Mouse (Mus musculus) ZHBTc4 (cell line): Measurements from ENCODE around the gene Kcnf1.
"Not testable (repeated sequence)": the region's sequence is repeated elsewhere in the genome, so short reads cannot be mapped to it uniquely, and the experiment has no call there.

Source experiments
- DNase-seq: peaks from one replicate; pipeline ENCODE4 v3.0.0-alpha.2; 2011; ENCODE audit warnings: low read depth, low spot score

Gene Kcnf1

DNA sequence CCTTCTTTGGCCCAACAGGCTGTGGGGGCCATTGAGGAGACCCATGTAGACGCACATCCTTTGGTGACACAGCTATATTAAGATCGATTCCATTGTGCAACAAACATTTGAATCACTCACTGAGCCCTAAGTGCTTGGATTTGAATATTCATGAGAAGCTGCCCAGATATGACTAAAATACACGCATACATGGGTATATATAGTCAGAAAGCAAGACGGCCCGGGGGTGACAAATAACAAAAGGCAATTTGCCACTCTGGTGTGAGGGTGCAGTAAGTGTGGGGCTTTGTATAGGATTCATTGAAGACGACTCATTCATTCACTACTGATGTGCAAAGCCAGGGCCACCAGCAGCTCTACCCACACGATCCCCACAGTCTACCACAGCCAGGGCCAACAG lies 17.1 kb downstream of the Kcnf1 start:
- no peak for DNase-seq

- DNase-seq, result no peak
Measured at GRCm38 (mm10) chr12:17157558-17157957, 19.1 kb downstream of the Kcnf1 start.

DNA sequence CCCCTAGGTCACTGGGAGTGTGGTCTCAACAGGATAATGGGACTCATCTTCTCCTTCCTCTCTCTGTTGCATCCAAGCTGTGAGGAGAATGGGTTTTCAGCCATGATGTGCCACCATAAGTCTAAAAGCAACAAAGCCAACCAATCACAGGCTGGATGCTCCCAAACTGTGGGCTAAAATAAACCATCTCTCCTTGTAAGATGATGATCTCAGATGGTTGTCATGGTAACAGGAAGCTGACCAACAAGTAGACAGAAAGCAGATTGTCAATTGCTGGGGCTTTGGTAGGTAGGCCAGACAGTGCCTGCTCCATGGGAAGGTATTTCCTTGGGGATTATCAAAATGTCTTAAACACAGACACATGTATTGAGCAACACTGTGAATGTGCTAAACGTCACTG lies 20.9 kb downstream of the Kcnf1 start:
- no peak for DNase-seq

DNA sequence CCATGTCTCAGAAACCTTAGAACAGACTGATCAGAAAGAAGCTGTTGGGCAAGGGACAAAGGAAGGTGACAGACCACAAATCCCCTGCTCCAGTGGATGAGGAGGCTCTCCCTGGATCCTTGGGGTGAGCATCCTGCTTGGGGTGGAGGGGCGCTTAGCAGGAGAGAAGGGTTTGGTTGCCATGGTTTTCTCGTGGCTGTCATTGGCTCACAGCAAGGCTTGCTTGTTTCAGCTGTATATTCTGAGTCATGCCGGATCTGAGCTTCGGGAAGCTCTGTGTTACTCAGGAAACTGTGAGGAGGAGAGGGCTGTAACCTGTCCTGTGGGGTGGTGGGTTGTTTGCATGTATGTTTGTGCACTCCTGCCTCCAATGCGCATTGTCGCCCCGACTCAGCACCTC lies 23.8 kb downstream of the Kcnf1 start:
- peak; percentile 32 for DNase-seq

DNA sequence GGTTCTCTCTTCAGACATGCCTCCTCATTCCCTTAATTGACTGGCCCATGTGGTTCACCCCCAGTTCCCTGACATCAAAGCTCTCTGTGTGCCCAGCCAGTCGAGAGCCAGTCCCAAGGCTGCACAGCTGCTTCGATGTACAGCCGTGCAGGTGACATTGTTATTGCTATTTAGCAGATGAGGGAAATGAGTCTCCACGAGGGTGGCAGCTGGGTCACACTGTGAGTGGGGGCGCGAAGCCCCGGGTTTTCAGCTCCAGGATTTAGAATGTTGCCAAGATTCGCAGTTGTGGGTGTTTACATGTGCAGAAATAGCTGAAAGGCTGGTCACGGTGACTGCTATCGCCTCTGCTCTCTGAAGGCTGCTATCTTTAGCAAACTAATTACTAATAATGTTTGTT lies 27.8 kb downstream of the Kcnf1 start:
- DNase-seq, result no peak

- no peak for DNase-seq
Measured at GRCm38 (mm10) chr12:17141791-17142190, 34.9 kb downstream of the Kcnf1 start.

GRCm38 (mm10) chr12:17140436-17140835 lies 36.3 kb downstream of the Kcnf1 start:
- no peak for DNase-seq

GRCm38 (mm10) chr12:17134546-17135096 lies 42.1 kb downstream of the Kcnf1 start:
- DNase-seq, result no peak

DNA sequence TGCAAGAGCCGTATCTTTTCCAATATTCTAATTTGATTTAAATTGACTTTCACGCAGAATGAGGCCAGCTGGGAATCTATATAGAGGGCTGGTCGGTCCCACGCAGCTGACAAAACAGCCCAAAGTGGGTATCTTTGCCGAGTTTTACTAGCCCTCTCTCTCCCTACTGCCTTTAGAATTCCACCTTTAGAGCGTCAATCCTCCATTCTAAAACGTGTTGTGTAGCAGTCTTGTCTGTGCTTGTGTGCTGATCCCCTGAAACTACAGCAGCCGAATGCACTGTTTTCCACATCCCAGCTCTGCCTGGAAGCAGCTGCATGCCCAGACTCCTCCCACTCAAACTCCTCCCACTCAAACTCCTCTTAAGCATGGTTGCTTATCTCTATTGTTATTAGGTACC lies 44.4 kb downstream of the Kcnf1 start:
- DNase-seq, result no peak

DNA sequence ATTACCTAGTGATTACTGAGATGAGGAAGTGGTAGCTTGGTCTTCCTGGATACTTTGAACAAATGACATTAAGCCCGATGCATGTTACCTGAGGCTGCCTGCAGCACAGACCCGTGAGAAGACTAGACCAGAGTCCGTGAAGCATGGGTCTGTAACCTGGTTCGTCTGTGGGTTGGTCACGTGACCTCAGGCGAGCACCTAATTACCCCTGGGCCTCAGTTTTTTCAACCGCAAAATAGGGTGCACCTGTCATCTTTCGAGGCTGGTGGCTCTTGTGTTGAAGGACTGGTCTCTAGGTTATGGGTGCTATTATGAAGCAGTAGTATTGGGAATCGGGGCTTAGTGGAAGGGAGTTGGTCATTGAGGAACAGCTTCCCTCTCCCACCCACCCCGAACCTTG lies 45.1 kb downstream of the Kcnf1 start:
- DNase-seq, result no peak

DNA sequence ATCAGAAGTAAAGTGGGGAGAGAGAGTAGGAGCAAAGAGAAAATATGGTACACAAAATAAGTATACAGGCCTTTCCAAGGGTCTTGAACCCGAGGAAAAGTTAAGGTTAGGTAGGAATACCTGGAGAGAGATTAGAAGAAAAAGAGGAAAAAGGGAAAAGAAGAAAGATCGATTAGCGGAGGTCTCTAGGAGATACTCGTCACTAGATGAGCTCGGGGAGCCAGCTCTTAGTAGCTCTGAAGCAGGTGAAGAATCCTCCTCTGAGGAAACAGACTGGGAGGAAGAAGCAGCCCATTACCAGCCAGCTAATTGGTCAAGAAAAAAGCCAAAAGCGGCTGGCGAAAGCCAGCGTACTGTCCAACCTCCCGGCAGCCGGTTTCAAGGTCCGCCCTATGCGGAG lies 53.8 kb downstream of the Kcnf1 start:
- not testable (repeated sequence) for DNase-seq
